Mouse (Mus musculus): ENCODE measurements around the gene 4930564D02Rik. TPM values are rescaled to one million over a fixed set of nuclear protein-coding genes. Genes with fewer than 3 reads are reported as not detected.
A peak's percentile ranks its signal among the peaks of the same experiment; 100 is the strongest.

4930564D02Rik gene
- total and polyA plus RNA-seq, 3 experiments, result not detected

GRCm38 (mm10) chr3:105043746-105044145, 22.9 kb upstream of the 4930564D02Rik start:
- no peak for DNase-seq
- Histone ChIP-seq H3K4me3 (no peak overlapping the region), H3K27me3 (ENCODE audit: control insufficient read depth, insufficient read depth, low read length) (no peaks in the 10 kb centered on the region), H3K4me1 (ENCODE audit: control insufficient read depth, insufficient read depth, low read length) (peaks cover 30% of the 10 kb centered on the region), H3K36me3 (ENCODE audit: control insufficient read depth, insufficient read depth, low read length) (peaks cover 11% of the 10 kb centered on the region), H3K27ac (no peak overlapping the region), H3K79me2 (replicated peaks; ENCODE audit: control insufficient read depth, insufficient read depth, low read length) (peaks cover 2% of the 10 kb centered on the region; the same call in 1 of the 2 replicates), H3K9ac (ENCODE audit: low read depth, low read length) (no peak overlapping the region)
- TF ChIP-seq EP300 (IDR thresholded peaks at IDR 0.05; ENCODE audit: insufficient read depth, low read depth, low read length) (no peak), POLR2A (IDR thresholded peaks at IDR 0.05; ENCODE audit: insufficient read depth, low read depth, low read length) (no peak), CTCF (IDR thresholded peaks at IDR 0.05) (peak; percentile 35)
- intact Hi-C loops (cut with DNase I), result no loop called here
- 76% methylated on average over 5 of the region's 5 CpGs for WGBS

GRCm38 (mm10) chr3:105046870-105047269, 19.8 kb upstream of the 4930564D02Rik start:
- Histone ChIP-seq H3K9ac (ENCODE audit: low read depth, low read length) (no peak overlapping the region), H3K27ac (peak overlapping the region; percentile 69), H3K4me1 (ENCODE audit: control insufficient read depth, insufficient read depth, low read length) (peaks cover 21% of the 10 kb centered on the region), H3K79me2 (replicated peaks; ENCODE audit: control insufficient read depth, insufficient read depth, low read length) (peaks cover 2% of the 10 kb centered on the region), H3K4me3 (peak overlapping the region; percentile 0; the same call in 1 of the 2 replicates), H3K36me3 (ENCODE audit: control insufficient read depth, insufficient read depth, low read length) (peaks cover 8% of the 10 kb centered on the region), H3K27me3 (ENCODE audit: control insufficient read depth, insufficient read depth, low read length) (no peaks in the 10 kb centered on the region)
- TF ChIP-seq CTCF (IDR thresholded peaks at IDR 0.05) (no peak), EP300 (IDR thresholded peaks at IDR 0.05; ENCODE audit: insufficient read depth, low read depth, low read length) (no peak), POLR2A (IDR thresholded peaks at IDR 0.05; ENCODE audit: insufficient read depth, low read depth, low read length) (no peak)
- no peak for DNase-seq
- WGBS, result 12% methylated on average over 5 of the region's 5 CpGs
- intact Hi-C loops (cut with DNase I), result no loop called here

- intact Hi-C loops (cut with DNase I), result no loop called here
- TF ChIP-seq POLR2A (IDR thresholded peaks at IDR 0.05; ENCODE audit: insufficient read depth, low read depth, low read length) (peak; percentile 52; the same call in 1 of the 2 replicates), CTCF (IDR thresholded peaks at IDR 0.05) (no peak), EP300 (IDR thresholded peaks at IDR 0.05; ENCODE audit: insufficient read depth, low read depth, low read length) (0 out of 2 replicates have a peak, but pooled peaks have one; percentile 45)
- Histone ChIP-seq H3K4me3 (peak overlapping the region; percentile 0; the same call in 1 of the 2 replicates), H3K36me3 (ENCODE audit: control insufficient read depth, insufficient read depth, low read length) (peaks cover 8% of the 10 kb centered on the region), H3K27me3 (ENCODE audit: control insufficient read depth, insufficient read depth, low read length) (no peaks in the 10 kb centered on the region), H3K9ac (ENCODE audit: low read depth, low read length) (no peak overlapping the region; the same call in 1 of the 2 replicates), H3K4me1 (ENCODE audit: control insufficient read depth, insufficient read depth, low read length) (peaks cover 21% of the 10 kb centered on the region), H3K27ac (peak overlapping the region; percentile 69), H3K79me2 (replicated peaks; ENCODE audit: control insufficient read depth, insufficient read depth, low read length) (peaks cover 5% of the 10 kb centered on the region)
- DNase-seq, result peak; percentile 80 to 87
- 5% methylated on average over 8 of the region's 8 CpGs for WGBS
Observed at GRCm38 (mm10) chr3:105047616-105048015, 19.0 kb upstream of the 4930564D02Rik start.

- intact Hi-C loops (cut with DNase I), result no loop called here
- H3K27ac ChIP-seq, result peak overlapping the region; percentile 97; the same call in 1 of the 2 replicates
Observed at GRCm38 (mm10) chr3:105049848-105050247, 16.8 kb upstream of the 4930564D02Rik start.

GRCm38 (mm10) chr3:105051103-105051502, 15.5 kb upstream of the 4930564D02Rik start:
- Histone ChIP-seq H3K27ac (peak overlapping the region; percentile 97), H3K27me3 (ENCODE audit: control insufficient read depth, insufficient read depth, low read length) (no peaks in the 10 kb centered on the region), H3K4me3 (peak overlapping the region; percentile 92), H3K79me2 (replicated peaks; ENCODE audit: control insufficient read depth, insufficient read depth, low read length) (peaks cover 6% of the 10 kb centered on the region), H3K36me3 (ENCODE audit: control insufficient read depth, insufficient read depth, low read length) (peaks cover 4% of the 10 kb centered on the region), H3K4me1 (ENCODE audit: control insufficient read depth, insufficient read depth, low read length) (peaks cover 19% of the 10 kb centered on the region), H3K9ac (ENCODE audit: low read depth, low read length) (no peak overlapping the region)
- TF ChIP-seq CTCF (IDR thresholded peaks at IDR 0.05) (no peak), EP300 (IDR thresholded peaks at IDR 0.05; ENCODE audit: insufficient read depth, low read depth, low read length) (no peak), POLR2A (IDR thresholded peaks at IDR 0.05; ENCODE audit: insufficient read depth, low read depth, low read length) (peak; percentile 11; the same call in 1 of the 2 replicates)
- WGBS, result 16% methylated on average over 2 of the region's 2 CpGs
- no peak for DNase-seq
- intact Hi-C loops (cut with DNase I), result loop anchor here (1.0 kb wide), 1 partner anchor 31 kb away; no protein-coding TSS in a partner anchor

More at GRCm38 (mm10) chr3:105049848-105050247, 16.8 kb upstream of the 4930564D02Rik start:
- no peak for TF ChIP-seq POLR2A (IDR thresholded peaks at IDR 0.05; ENCODE audit: insufficient read depth, low read depth, low read length)
- no peak for TF ChIP-seq CTCF (IDR thresholded peaks at IDR 0.05)
- no peak overlapping the region for H3K4me3 ChIP-seq
- H3K79me2 ChIP-seq (replicated peaks; ENCODE audit: control insufficient read depth, insufficient read depth, low read length), result peaks cover 6% of the 10 kb centered on the region
- 22% methylated on average over 6 of the region's 6 CpGs for WGBS
- H3K27me3 ChIP-seq (ENCODE audit: control insufficient read depth, insufficient read depth, low read length), result no peaks in the 10 kb centered on the region
- peaks cover 10% of the 10 kb centered on the region for H3K36me3 ChIP-seq (ENCODE audit: control insufficient read depth, insufficient read depth, low read length)
- DNase-seq, result no peak
- peaks cover 21% of the 10 kb centered on the region for H3K4me1 ChIP-seq (ENCODE audit: control insufficient read depth, insufficient read depth, low read length)
- no peak overlapping the region for H3K9ac ChIP-seq (ENCODE audit: low read depth, low read length)

GRCm38 (mm10) chr3:105052171-105052936, 14.3 kb upstream of the 4930564D02Rik start:
- Histone ChIP-seq H3K36me3 (ENCODE audit: control insufficient read depth, insufficient read depth, low read length) (peaks cover 2% of the 10 kb centered on the region), H3K4me1 (ENCODE audit: control insufficient read depth, insufficient read depth, low read length) (peaks cover 17% of the 10 kb centered on the region), H3K9ac (ENCODE audit: low read depth, low read length) (peak overlapping the region; percentile 91), H3K4me3 (peak overlapping the region; percentile 92), H3K79me2 (replicated peaks; ENCODE audit: control insufficient read depth, insufficient read depth, low read length) (peaks cover 6% of the 10 kb centered on the region), H3K27ac (peak overlapping the region; percentile 97), H3K27me3 (ENCODE audit: control insufficient read depth, insufficient read depth, low read length) (no peaks in the 10 kb centered on the region)
- TF ChIP-seq CTCF (IDR thresholded peaks at IDR 0.05) (no peak), POLR2A (IDR thresholded peaks at IDR 0.05; ENCODE audit: insufficient read depth, low read depth, low read length) (no peak), EP300 (IDR thresholded peaks at IDR 0.05; ENCODE audit: insufficient read depth, low read depth, low read length) (no peak)
- intact Hi-C loops (cut with DNase I), result loop anchor here (2.0 kb wide), 1 partner anchor 16 kb away; no protein-coding TSS in a partner anchor
- DNase-seq, result no peak
- 1% methylated on average over 37 of the region's 37 CpGs for WGBS
